Mouse (Mus musculus): ENCODE data around the gene Tm2d1. TPM values are rescaled to one million over a fixed set of nuclear protein-coding genes. Genes with fewer than 3 reads are reported as not detected.
A peak's percentile ranks its signal among the peaks of the same experiment; 100 is the strongest.
"Not testable (repeated sequence)": the region's sequence is repeated elsewhere in the genome, so short reads cannot be mapped to it uniquely, and the experiment has no call there.

Gene Tm2d1
- total RNA-seq (2021): 10 to 100 TPM; 39.9 to 46.6 TPM

GRCm38 (mm10) chr4:98382716-98383424 is at the start of gene Tm2d1:
Gene Tm2d1 (minus strand): TSS chr4:98383306.
- intact Hi-C loops (cut with DNase I): no loop called here

DNA sequence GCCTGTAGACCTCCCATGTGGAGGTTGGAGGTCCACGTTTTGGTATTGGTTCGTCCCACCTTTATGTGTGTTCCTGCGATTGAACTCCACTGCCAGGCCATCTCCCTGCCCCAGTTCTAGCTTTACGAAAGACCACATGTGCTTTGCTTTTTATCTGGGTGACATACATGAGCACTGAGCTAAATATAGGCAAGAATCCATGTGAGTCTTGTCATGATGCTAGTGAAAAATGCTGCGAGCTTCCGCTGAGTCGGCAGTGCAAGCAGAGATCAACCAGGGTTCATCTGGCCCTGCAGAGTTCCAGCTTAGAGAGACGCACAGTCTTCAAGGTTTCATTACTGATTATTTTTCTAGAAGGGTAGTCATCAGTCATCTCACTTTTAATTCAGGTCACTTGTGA is 45.3 kb upstream of the Tm2d1 start:
- intact Hi-C loops (cut with DNase I): no loop called here
- DNase-seq (ENCODE audit: extremely low spot score in 1 of 2, low spot score in 2 of 2): no peak

More at GRCm38 (mm10) chr4:98382716-98383424, at the start of gene Tm2d1:
- DNase-seq (ENCODE audit: extremely low spot score in 1 of 2, low spot score in 2 of 2): peak; percentile 64 to 91

- intact Hi-C loops (cut with DNase I); DNase-seq (ENCODE audit: extremely low spot score in 1 of 2, low spot score in 2 of 2): not testable (repeated sequence)
These were observed 32.0 kb upstream of the Tm2d1 start for GRCm38 (mm10) chr4:98415150-98415549.

GRCm38 (mm10) chr4:98408455-98408854 is 25.3 kb upstream of the Tm2d1 start:
- no peak for DNase-seq (ENCODE audit: extremely low spot score in 1 of 2, low spot score in 2 of 2)
- intact Hi-C loops (cut with DNase I): no loop called here

- DNase-seq (ENCODE audit: extremely low spot score in 1 of 2, low spot score in 2 of 2): no peak
- intact Hi-C loops (cut with DNase I): no loop called here
These were observed 21.3 kb upstream of the Tm2d1 start for GRCm38 (mm10) chr4:98404412-98404811.

DNA sequence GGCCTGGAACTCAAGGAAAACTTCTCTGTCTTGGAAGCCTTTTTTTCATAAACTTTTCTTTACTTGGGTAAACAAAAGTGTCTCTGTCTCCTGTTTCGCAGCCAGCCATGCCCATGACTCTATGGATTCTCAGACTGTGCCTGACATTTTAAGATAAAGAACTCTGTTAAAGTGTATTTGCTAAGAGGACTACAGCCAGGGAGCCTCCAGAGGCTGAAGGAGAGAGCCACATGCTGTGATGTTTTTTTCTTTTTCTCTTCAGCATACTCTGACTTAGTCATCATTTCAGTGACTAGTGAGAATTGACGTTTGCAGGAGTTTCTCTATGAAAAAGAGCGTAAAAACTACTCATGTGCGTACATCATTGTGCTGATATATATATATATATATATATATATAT is 20.4 kb upstream of the Tm2d1 start:
- intact Hi-C loops (cut with DNase I): no loop called here
- DNase-seq (ENCODE audit: extremely low spot score in 1 of 2, low spot score in 2 of 2): no peak

- intact Hi-C loops (cut with DNase I): no loop called here
- DNase-seq (ENCODE audit: extremely low spot score in 1 of 2, low spot score in 2 of 2): no peak
These were observed 18.5 kb upstream of the Tm2d1 start for GRCm38 (mm10) chr4:98401584-98401962.

DNA sequence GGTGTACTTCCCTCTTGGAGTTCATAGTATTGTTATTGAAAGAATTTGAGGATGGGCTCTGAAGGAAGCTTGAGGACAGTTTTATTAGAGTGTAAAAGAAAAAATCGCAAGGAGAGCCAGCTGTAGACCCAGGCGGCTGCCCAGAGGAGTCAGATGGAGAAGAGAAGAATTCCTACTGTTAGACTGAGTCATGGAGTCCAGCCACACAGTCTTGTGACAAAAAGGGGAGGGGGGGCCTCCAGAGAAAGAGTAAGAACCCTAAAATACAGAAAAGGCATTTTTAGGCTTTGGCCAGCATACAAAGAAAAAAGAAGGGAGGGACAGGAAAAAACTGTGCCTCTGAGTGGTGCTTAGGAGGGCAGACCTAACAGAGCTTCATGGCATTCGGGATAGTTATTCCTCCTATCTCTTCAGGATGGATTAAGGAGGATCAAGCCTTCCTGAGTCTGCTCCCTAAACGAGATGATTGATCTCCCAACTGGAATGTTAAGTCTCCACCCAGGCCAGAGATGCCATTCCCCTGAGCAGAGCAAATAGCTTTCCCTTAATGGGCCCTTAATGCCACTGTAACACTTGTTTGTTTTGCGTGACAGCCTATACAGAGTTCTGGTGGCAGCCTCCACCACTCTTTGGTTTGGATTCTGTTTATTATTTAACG is 17.9 kb upstream of the Tm2d1 start:
- no peak for DNase-seq (ENCODE audit: extremely low spot score in 1 of 2, low spot score in 2 of 2)
- intact Hi-C loops (cut with DNase I): no loop called here

- DNase-seq (ENCODE audit: extremely low spot score in 1 of 2, low spot score in 2 of 2): peak; percentile 17 to 80
- intact Hi-C loops (cut with DNase I): no loop called here
These were observed 12.8 kb upstream of the Tm2d1 start, which contains the start of gene Patj for GRCm38 (mm10) chr4:98395690-98396437. Gene Patj (plus strand): TSS chr4:98395785.

DNA sequence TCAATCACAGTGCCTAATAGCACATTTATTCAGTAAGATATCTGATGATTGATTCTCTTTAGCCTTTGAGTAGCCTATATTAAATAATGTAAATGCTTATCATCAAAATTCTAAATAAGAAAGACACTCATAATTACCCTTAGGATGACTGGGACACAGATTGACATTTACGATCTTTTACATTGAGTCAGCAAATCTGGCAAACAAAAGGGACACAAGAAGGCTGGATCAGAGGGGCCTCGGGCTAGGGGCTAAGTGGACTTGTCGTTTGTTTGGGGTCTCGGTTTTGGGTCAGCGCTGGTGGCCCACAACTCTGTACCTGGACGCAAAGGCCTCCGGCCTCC is 12.2 kb upstream of the Tm2d1 start:
- intact Hi-C loops (cut with DNase I): no loop called here
- no peak for DNase-seq (ENCODE audit: extremely low spot score in 1 of 2, low spot score in 2 of 2)

DNA sequence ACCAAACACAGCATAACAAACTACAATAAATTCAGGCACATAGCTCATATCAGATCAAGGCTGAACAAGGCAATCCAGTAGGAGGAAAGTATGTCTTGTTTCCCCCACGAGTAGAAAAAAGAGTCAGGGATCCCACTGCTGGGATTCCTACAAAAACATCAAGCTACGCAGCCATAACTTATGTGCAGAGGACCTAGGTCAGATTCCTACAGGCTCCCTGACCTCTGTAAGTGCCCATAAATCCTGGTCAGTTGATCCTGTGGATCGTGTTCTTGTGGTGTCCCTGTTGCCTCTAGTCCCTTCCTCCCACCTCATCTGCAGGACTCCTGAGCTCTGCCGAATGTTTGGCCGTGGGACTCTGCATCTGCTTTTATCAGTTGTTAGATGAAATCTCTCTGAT is 1.9 kb upstream of the Tm2d1 start:
- intact Hi-C loops (cut with DNase I): no loop called here
- DNase-seq (ENCODE audit: extremely low spot score in 1 of 2, low spot score in 2 of 2): no peak

DNA sequence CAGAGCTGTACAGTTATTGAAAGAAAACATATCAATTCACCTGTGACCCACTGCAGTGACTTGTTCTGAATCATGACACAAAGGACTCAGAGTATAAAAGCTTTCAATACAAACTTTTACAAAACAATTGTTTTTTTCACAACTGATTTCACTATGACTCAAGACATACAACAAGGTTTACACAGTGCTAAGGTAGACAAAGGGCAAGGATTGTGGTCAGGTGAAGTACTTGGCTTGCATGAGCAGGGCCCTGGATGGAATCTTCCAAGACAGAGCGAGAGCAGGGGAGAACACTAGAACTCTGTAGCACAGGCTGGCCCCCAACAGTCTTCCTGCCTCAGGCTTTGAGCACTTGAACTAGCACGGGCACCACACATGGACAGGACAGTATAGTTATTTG is 6.2 kb downstream of the Tm2d1 start:
- no peak for DNase-seq (ENCODE audit: extremely low spot score in 1 of 2, low spot score in 2 of 2)
- intact Hi-C loops (cut with DNase I): no loop called here

DNA sequence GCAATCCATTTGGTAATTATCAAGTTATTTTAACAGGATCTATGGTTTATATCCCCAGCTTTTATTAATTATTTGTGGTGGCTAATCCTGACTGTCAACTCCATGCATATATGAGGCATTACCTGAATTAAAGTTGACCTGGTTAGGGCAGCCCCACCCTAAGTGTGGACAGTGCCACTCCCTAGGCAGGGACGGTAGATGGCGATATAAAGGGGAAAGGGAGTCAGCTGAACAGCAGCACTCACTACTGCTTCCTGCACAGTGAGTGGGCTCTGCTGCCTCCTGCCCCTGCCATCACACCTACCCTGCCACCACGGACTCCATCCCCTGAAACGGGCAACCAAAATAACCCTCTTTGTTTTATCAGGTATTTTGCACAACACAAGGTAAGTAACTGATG is 7.7 kb downstream of the Tm2d1 start:
- intact Hi-C loops (cut with DNase I): no loop called here
- no peak for DNase-seq (ENCODE audit: extremely low spot score in 1 of 2, low spot score in 2 of 2)

GRCm38 (mm10) chr4:98358034-98358809 is 24.9 kb downstream of the Tm2d1 start:
- intact Hi-C loops (cut with DNase I): no loop called here
- no peak for DNase-seq (ENCODE audit: extremely low spot score in 1 of 2, low spot score in 2 of 2)

DNA sequence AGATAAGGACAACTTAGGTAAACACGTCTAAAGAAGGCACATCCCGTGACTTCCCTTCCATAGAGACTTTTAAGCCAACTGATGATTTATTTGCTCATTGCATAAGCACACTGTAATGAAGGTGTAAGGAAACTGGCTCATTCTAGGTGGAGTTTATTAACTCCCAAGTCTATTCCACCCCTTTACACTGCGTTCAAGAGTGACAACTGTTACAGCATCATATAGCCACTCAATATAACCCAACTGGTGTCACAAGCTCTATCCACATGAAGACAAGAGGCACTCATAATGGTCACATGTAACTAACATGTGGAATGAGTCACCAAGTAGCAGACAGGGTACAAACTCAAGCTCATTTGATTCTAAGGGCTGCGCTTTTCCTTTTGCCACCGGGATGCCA is 34.5 kb downstream of the Tm2d1 start:
- intact Hi-C loops (cut with DNase I): no loop called here
- no peak for DNase-seq (ENCODE audit: extremely low spot score in 1 of 2, low spot score in 2 of 2)

DNA sequence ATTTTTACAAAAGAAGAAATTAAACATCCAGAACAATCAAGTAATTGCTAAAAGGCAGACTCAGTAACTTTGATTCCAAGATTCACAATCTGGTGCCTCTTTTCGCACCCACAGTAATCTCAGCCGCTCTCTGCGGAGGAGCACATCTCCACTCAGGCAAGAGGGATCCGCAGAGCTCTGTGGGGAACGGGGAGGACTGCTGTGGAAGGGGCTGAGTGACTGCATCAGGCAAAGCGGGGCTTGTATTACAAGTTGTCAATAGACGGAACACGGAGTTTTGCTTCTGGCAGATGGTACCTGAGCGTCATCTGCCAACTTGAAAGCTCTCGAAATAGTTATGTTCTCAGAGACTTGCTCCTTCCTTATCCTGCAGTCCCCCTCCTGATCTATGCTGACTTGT is 37.3 kb downstream of the Tm2d1 start:
- no peak for DNase-seq (ENCODE audit: extremely low spot score in 1 of 2, low spot score in 2 of 2)
- intact Hi-C loops (cut with DNase I): no loop called here

- intact Hi-C loops (cut with DNase I): no loop called here
- DNase-seq (ENCODE audit: extremely low spot score in 1 of 2, low spot score in 2 of 2): no peak
These were observed 43.0 kb downstream of the Tm2d1 start for GRCm38 (mm10) chr4:98339992-98340564.

- DNase-seq (ENCODE audit: extremely low spot score in 1 of 2, low spot score in 2 of 2): no peak
- intact Hi-C loops (cut with DNase I): no loop called here
These were observed 44.2 kb downstream of the Tm2d1 start for GRCm38 (mm10) chr4:98338636-98339630.

Data from left cerebral cortex, postnatal 10 days (tissue).